Mouse (Mus musculus) thymus, adult 2 months (tissue): ENCODE data around the gene Tead4. TPM values are rescaled to one million over a fixed set of nuclear protein-coding genes. Genes with fewer than 3 reads are reported as not detected.

ENCODE experiments used
- DNase-seq: peaks from one replicate; pipeline ENCODE4 v3.0.0; 2021
- H3K27ac ChIP-seq: fragments of 200-500 bp; 2 replicates; pipeline ENCODE4 v1.5.1; 2012; ENCODE audit warnings: low read length, control low read depth; ENCODE audit not compliant: control insufficient read depth, insufficient read depth
- H3K27me3 ChIP-seq: fragments of 200-500 bp; 2 replicates; pipeline ENCODE4 v1.6.1; 2012; ENCODE audit warnings: mild to moderate bottlenecking, low read length, moderate library complexity, mixed read lengths; ENCODE audit not compliant: control insufficient read depth, insufficient read depth
- H3K36me3 ChIP-seq: fragments of 200-500 bp; 2 replicates; pipeline ENCODE4 v1.6.1; 2012; ENCODE audit warnings: mild to moderate bottlenecking, low read length, moderate library complexity; ENCODE audit not compliant: control insufficient read depth, insufficient read depth
- H3K4me1 ChIP-seq: fragments of 200-500 bp; replicated peaks from 2 replicates; pipeline ENCODE4 v1.6.1; 2012; ENCODE audit warnings: low read length; ENCODE audit not compliant: control insufficient read depth, insufficient read depth
- H3K4me3 ChIP-seq: fragments of 200-500 bp; 2 replicates; pipeline ENCODE4 v1.5.1; 2012; ENCODE audit warnings: mild to moderate bottlenecking, low read length, control low read depth, moderate library complexity; ENCODE audit not compliant: control insufficient read depth, insufficient read depth
- CTCF ChIP-seq: fragments of 200-500 bp; IDR thresholded peaks from 2 replicates; pipeline ENCODE4 v1.5.1; 2012; ENCODE audit warnings: mild to moderate bottlenecking, control low read depth, low read length, moderate library complexity, borderline replicate concordance; ENCODE audit not compliant: control insufficient read depth, poor library complexity, insufficient read depth; ENCODE audit errors: extremely low read depth
- POLR2A ChIP-seq: fragments of 200-500 bp; IDR thresholded peaks from 2 replicates; pipeline ENCODE4 v1.6.1; 2012; ENCODE audit warnings: mild to moderate bottlenecking, low read length, control low read depth, moderate library complexity; ENCODE audit not compliant: control insufficient read depth, poor library complexity, insufficient read depth; ENCODE audit errors: extremely low read depth
- WGBS: fragments of 180-500 bp; shearing (Covaris S2); methylation state at CpG from one replicate; pipeline ENCODE4 v1.1.7; 2018; 5-methylcytosine and 5-hydroxymethylcytosine counted together
- polyA plus RNA-seq: library from polyadenylated mRNA; depleted of rRNA; stranded (reverse); fragments of >200 nt; gene quantifications from 2 replicates; pipeline ENCODE4 v1.2.3, GENCODE M21; 2012

Tead4 gene
- polyA plus RNA-seq, 1 experiment: 0.53 TPM

DNA sequence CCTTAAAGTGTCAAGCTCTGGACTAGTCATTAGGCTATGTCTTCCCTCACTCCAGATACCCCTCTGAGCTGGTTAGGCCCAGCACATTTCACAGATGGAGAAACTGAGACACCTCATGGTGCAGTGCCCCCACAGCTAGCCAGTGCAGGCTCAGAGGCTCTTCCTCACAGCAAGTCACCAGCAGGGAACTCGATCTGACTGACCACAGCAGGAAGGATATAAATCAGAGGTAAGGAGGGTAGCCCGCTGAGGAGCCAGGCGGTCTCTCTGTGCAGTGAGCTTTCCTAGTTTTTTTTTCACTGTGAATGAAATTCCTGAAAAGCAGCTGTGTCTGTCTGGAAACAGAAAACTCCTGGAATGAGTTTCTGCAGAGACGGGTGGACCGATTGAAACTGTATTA, 21.0 kb downstream of the Tead4 start:
- H3K36me3 ChIP-seq: no peaks in the 10 kb centered on the region
- no peak for DNase-seq
- TF ChIP-seq CTCF (no peak), POLR2A (no peak)
- H3K27me3 ChIP-seq: no peaks in the 10 kb centered on the region
- no peak overlapping the region for H3K4me3 ChIP-seq
- no peak overlapping the region for H3K27ac ChIP-seq
- 68% methylated on average over 5 of the region's 5 CpGs for WGBS
- no peaks in the 10 kb centered on the region for H3K4me1 ChIP-seq

DNA sequence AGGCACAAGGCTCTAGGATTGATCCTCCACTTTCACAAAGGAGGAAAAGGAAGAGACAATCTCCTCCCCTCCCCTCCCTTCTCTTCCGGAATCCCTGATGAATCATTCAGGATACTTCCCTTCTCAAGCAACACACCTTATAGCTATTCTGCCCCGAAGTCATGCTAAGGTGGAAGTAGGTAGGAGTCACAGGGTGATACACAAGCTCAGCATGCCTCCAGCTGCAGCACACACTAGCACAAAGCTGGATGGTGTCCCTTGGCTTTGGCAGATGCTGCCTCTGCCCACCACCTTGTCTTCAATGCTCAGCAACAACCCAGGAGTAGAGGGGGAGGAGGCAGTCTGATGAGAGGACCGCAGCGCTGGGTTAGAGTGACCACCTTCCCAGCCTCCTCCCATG, 21.5 kb downstream of the Tead4 start:
- 83% methylated on average over 4 of the region's 4 CpGs for WGBS
- H3K27ac ChIP-seq: no peak overlapping the region
- DNase-seq: no peak
- no peak overlapping the region for H3K4me3 ChIP-seq
- no peaks in the 10 kb centered on the region for H3K36me3 ChIP-seq
- H3K4me1 ChIP-seq: no peaks in the 10 kb centered on the region
- no peaks in the 10 kb centered on the region for H3K27me3 ChIP-seq
- no peak for TF ChIP-seq CTCF
- TF ChIP-seq POLR2A: no peak

DNA sequence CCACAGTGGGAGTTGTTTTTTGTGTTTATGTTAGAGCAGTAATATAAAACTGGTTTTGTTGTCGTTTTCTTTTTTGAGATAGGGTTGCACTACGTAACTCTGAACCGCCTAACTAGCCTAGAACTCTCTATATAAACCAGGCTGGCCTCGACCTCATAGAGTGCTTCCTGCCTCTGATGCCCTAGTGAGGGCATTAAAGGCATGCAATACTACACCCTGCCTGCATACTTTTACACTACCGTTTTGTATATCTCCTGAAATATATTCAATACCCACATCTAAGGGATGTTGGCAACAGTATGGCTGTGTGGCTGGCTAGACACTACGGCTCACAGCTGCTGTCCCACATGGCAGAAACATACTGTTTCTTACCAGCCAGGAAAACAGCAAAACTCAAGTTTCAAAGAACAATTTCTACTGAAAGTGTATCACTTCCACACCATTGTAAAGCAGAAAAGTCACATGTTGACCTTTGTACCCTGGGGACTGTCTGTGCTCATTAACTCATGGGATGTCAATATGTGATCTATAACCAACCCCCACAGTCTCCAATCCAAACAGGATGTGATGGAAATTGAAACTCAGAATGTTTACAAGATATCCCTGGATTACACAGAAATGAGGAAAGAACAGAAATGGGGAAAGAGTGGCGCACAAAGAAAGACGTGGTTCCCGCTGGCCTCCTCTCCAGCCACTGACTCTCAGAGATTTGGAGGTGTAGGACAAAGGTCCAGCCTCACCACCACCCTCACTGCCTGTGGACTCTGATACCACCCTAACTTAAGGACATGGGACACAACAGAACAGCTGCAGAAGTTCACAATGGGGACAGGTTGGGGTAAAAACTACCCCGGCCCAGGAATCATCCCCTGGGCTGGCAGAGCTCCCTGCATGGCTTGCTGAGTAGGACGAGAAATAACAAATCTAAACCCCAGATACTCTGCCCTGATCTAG, 23.2 kb downstream of the Tead4 start:
- Histone ChIP-seq H3K4me3 (no peak overlapping the region), H3K36me3 (no peaks in the 10 kb centered on the region), H3K27me3 (no peaks in the 10 kb centered on the region), H3K4me1 (no peaks in the 10 kb centered on the region), H3K27ac (no peak overlapping the region)
- 83% methylated on average over 11 of the region's 11 CpGs for WGBS
- DNase-seq: no peak
- no peak for TF ChIP-seq POLR2A
- TF ChIP-seq CTCF: no peak

DNA sequence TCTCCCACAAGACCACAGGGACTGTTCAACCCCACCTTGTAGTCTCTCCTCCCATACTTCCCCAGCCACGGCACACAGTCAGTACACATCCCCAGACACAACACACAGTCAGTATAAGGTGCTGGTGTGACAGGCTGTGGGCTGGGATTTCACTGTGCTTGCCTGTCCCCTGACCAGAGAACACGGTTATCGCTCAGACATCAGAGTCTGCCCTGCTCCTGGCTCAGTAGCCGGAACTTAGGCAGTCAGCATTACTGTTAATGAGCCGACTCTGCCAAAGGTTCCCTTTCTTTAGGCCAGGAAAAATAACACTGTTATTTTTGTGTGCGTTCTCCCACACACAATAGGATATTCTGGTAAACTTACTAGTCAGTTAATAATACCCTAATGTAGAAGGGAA, 24.3 kb downstream of the Tead4 start:
- Histone ChIP-seq H3K27me3 (no peaks in the 10 kb centered on the region), H3K4me1 (no peaks in the 10 kb centered on the region), H3K4me3 (no peak overlapping the region), H3K36me3 (no peaks in the 10 kb centered on the region), H3K27ac (no peak overlapping the region)
- no peak for DNase-seq
- no peak for TF ChIP-seq POLR2A
- TF ChIP-seq CTCF: no peak
- WGBS: 96% methylated on average over 6 of the region's 6 CpGs

DNA sequence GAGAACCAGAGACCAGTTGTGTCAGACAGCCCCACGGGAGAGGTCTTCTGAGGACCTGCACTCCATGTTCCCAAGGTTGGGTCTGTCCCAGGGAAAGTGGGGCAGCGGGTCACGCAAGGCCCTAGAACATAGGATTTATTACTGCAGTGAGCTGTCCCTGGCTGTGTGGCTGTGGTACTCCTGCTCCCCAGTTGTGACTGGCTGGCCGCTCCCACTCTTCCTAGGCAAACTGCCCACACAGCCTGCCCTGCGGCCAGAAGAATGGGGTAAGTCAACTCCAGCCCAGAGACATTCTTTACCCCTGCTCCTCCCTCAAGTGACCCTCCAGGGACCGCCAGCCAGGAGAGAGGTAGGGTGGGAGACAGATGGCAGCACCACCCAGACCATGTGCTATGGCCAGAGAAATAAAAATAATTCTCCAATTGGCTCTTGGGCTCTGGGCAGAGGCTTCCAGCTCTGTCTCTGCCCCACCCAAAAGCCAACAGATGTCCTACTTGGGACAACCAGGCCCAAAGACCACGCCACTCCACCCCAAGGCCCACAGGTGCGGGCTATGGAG, 25.0 kb downstream of the Tead4 start:
- H3K4me1 ChIP-seq: no peaks in the 10 kb centered on the region
- no peaks in the 10 kb centered on the region for H3K36me3 ChIP-seq
- no peak for DNase-seq
- no peak for TF ChIP-seq CTCF
- no peak for TF ChIP-seq POLR2A
- no peak overlapping the region for H3K4me3 ChIP-seq
- H3K27ac ChIP-seq: no peak overlapping the region
- WGBS: 97% methylated on average over 8 of the region's 8 CpGs
- no peaks in the 10 kb centered on the region for H3K27me3 ChIP-seq

DNA sequence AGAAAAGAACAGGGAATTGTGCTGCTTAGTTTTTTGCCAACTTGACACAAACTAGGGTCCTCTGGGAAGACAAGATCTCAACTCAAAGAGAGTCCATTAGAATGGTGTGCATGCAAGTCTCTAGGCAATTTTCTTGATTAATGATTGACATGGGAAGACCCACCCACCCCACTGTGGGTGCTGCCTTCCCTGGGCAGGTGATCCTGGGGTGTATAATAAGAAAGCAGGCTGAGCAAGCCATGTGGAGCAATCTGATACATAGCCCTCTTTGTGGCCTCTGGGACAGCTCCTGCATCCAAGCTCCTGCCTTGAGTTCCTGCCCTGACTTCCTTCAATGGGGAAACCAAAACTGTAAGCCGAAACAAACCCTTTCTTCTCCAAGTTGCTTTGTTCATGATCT, 27.1 kb downstream of the Tead4 start:
- 83% methylated on average over 1 of the region's 1 CpGs for WGBS
- no peak for DNase-seq
- Histone ChIP-seq H3K27me3 (no peaks in the 10 kb centered on the region), H3K36me3 (no peaks in the 10 kb centered on the region), H3K4me1 (no peaks in the 10 kb centered on the region), H3K27ac (no peak overlapping the region), H3K4me3 (no peak overlapping the region)
- no peak for TF ChIP-seq CTCF
- no peak for TF ChIP-seq POLR2A
